Mouse (Mus musculus): ENCODE data around the gene Rab3c. TPM values are rescaled to one million over a fixed set of nuclear protein-coding genes. Genes with fewer than 3 reads are reported as not detected.

The Rab3c gene
- polyA plus RNA-seq, 1 experiment = not detected

DNA sequence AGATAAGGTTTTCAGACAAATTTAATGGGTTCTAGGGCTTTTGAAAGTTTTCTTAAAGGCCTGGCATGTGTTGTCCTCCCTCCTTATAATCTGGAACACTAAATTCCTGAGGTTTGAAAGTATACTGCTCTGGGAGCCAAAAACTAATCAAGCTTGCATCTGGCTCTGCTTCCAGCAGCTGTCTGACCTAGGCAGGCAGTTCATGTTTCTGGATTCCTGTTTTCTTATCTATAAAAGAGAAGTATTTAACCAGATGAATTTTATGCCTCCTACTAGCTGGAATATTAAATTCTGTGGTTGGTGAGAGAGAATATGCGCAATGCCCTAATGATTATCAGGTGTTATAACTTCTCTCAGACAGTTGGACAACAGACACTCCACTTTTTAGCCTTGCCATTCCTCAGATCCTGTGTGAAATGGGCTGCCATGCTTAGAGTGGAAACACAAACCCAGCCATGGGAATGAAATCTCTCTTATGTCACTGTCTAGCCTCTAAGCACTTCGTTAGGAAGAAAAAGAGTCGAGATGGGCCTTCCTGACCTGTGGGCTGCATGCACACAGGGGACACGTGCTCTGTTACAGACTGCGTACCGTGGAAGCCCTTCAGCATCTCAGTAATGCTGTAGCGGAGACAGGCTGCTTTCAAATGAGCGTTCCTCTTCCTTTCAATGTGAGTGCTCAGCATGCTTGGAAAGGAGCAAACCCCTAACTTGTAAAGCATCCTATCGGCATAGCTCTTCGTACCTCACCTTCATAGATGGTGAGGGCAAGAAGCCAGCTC, 256.2 kb downstream of the Rab3c start:
- no peak for TF ChIP-seq GATA1 (IDR thresholded peaks at IDR 0.05; ENCODE audit: low read length)

DNA sequence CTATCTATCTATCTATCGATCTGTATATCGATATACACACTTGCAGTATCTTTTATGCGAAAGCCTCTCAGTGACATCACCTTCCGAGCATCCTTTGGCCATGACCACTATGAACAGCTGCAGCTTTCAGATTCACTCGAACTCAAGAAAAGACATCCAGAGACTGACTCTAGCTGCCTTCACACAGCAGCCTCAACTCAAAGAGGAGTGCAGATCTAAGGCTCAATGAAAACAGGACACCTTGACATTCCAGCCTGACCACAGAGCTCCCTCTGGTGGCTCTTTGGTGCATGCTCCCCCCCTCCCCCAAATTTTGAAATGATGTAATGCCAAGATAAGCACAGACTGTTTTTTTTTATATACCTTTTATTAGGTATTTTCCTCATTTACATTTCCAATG, 257.8 kb downstream of the Rab3c start:
- TF ChIP-seq GATA1 (IDR thresholded peaks at IDR 0.05; ENCODE audit: low read length) = no peak

DNA sequence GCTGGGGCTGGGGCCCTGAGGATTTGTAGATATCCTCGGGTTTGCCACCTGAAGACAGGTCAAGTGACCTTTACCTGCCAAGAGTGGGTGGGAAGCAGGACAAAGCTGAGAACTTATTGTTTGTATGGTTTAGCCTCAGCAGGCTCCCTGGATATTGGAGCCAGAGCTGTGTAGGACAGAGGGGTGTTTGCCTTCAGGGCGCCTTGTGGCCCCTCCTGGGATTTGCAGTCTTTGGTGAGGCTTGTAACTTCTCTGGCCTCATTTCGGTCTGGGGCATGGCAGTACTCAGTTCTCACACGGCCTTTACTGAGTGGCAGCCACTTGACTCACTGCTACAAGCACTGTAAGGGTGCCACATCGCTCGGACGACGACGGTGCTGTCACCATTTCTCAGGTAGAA, 261.0 kb downstream of the Rab3c start:
- TF ChIP-seq GATA1 (IDR thresholded peaks at IDR 0.05; ENCODE audit: low read length) = no peak

DNA sequence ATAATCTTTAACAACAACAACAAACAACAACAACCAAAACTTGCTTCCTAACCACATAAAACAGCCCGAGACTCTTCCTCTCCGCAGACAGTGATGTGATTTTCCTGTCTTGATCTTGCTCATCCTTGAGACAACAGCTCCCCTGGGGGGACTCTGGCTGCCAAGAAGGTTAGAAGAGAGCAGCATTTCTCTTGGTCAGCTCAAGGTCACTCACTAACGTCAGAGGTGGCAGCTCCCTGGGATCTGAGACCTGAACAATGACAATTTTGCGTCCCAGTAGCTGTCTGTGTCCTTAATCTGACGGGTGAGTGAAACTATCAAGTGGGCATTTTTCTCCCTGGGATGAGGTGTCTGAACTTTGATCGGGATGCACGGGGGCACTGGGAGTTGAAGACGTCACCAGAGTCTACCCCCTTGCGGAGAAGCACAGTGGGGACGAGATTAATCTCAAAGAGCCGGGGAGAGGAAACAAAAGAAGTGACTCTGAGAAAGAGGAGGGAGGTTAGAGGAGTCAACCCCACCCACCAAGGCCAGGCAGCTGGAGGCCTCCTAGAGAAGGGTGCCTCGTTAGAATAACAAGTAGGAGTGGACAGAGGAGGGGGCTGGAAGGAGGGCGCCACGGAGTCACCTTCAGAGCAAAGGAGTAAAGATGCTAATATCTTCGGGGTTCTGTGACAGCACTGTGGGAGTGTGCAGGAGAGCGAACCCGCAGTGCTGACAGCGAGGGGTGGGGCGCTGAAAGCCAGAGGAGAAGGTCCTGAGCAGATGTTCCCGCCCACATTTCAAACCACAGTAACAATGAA, 261.7 kb downstream of the Rab3c start:
- TF ChIP-seq GATA1 (IDR thresholded peaks at IDR 0.05; ENCODE audit: low read length) = no peak

DNA sequence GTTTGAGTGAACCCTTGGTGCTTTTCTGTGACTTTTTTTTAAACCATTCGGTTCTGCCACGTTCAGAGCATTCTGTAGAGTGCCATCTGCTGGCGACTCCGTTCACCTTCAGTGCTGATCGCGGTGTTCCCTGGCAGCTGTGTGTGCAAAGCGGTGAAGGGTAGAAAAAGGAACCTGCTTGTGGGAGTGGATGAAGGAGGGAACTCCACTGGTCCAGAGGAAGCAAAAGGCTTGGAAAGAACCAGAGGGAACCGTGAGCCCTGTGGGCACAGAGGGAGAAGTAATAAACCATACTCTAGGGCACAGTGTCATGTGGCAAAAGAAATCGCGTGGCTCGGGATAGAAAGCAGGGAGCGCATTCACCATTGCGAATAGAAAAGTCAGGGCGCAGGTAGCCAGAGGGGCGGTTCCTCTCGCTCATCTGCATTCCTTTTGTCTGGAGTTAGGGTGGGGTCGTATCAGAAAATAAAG, 262.3 kb downstream of the Rab3c start:
- TF ChIP-seq GATA1 (IDR thresholded peaks at IDR 0.05; ENCODE audit: low read length) = no peak

DNA sequence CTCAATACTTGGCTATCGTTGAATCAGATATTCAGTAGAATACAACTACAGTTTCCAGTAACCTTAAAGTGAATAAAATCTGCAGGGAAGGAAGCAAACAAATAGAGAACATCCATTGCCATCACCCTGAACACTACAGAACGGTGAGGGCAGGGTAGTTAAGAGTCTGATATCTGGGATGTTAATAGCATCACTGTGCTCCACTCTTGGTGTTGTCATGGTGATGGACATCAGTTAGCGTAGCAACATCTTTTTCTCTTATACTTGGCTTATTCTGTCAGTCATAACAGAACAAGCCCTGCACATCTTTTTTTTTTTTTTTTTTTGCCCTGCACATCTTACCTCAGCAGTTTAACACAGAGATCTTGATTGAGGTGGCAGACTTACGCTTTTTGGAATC, 268.8 kb downstream of the Rab3c start:
- no peak for TF ChIP-seq GATA1 (IDR thresholded peaks at IDR 0.05; ENCODE audit: low read length)

DNA sequence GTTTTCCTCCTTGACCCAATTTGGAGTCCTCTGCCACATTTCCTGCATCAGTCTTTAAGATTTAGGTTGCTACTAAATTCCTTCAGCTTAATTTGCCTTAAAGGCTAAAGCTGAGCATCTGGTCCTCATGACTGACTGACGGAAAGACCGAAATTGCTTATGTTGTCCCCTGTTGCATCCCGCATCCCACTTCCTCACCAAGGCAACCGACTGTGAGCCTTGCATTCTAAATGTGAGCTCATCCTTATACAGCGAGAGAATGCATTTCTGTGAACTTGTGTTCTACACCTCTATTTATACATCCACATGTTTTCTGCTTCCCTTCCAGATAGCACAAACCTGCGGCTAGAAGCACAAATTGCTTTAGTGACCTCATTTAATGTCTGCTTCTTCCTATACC, 269.9 kb downstream of the Rab3c start:
- TF ChIP-seq GATA1 (IDR thresholded peaks at IDR 0.05; ENCODE audit: low read length) = no peak

DNA sequence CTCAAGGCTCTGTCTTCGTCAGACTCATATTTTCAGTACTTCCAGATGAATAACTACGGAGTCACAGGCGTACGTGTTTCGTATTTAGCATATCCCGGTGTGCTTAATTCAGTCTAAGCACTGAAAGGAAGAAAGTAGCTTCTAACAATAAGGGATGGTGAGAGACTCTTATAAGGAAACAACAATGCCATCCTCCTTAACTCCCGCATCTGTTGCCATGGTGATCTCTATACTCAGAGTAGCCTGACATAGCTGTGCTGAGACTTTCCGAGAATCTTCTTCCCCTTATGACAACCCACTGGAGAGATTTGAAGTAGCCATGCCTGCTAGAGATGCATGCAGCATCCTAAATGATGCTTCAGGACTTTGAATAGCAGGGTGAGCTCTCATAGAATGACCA, 272.3 kb downstream of the Rab3c start:
- no peak for TF ChIP-seq GATA1 (IDR thresholded peaks at IDR 0.05; ENCODE audit: low read length)

DNA sequence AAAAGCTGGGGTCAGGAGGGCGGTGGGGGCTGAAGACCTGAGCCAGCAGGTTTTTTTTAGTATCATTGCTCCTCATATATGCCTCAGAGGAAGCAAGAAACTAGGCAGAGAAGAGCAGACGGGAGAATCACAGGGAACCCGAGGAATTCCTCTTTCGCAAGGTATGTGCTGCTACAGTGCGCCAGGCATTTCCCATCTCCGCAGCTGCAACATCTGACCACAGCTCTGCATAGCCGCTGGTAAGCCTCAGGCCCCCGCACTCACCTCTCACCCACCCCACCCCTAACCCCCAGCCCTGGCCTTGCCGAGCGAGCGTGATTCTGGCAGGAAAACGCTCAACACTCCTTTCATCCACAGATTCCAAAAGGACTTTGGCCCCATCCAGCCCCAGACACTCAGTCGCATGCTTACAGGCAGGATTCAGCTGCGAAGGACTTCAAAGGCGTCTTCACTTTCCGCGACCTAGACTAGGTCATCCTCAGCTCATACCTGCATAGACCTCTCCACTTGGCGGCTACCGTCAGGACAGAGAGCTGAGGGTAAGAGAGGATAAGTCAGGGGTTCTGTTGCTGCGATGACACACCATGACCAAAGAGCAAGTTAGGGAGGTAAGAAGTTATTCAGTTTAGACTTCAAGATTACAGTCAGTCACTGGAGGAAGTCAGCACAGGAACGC, 274.6 kb downstream of the Rab3c start:
- TF ChIP-seq GATA1 (IDR thresholded peaks at IDR 0.05; ENCODE audit: low read length) = no peak

Other genes with a start within 250 kb of the Rab3c start
- gene Gapt, start 76.2 kb upstream of the Rab3c start, polyA plus RNA-seq (2012) = not detected in 2 replicates
- not detected in 2 replicates for gene Plk2, start 114.0 kb upstream of the Rab3c start, polyA plus RNA-seq (2012)